Mouse (Mus musculus): ENCODE data around the gene Mettl8.

GRCm38 (mm10) chr2:71011816-71012215 lies 43.6 kb downstream of the Mettl8 start:
- TF ChIP-seq CTCF (conservative IDR thresholded peaks at IDR 0.05; ENCODE audit: insufficient read depth, insufficient read length, low read depth, low read length) (no peak), POLR2A (IDR thresholded peaks at IDR 0.05; ENCODE audit: low read depth, low read length) (no peak)

Data from kidney, adult 2 months (tissue).